Mouse (Mus musculus) liver, adult 2 months (tissue): Measurements from ENCODE around the gene Rundc1. TPM values are rescaled to one million over a fixed set of nuclear protein-coding genes. Genes with fewer than 3 reads are reported as not detected.

Experiments used
- DNase-seq: peaks from one replicate; pipeline ENCODE4 v3.0.0-alpha.2; 2011; ENCODE audit warnings: low read depth, low spot score; ENCODE audit errors: extremely low read depth
- H3K27ac ChIP-seq: fragments of 200-500 bp; replicated peaks from 2 replicates; pipeline ENCODE4 v1.5.1; 2012; ENCODE audit warnings: low read depth, mild to moderate bottlenecking, control low read depth, inconsistent platforms, low read length; ENCODE audit not compliant: insufficient read depth
- H3K27me3 ChIP-seq: fragments of 200-500 bp; 2 replicates; pipeline ENCODE4 v1.6.1; 2012; ENCODE audit warnings: mild to moderate bottlenecking, moderate library complexity, low read length, inconsistent platforms; ENCODE audit not compliant: control insufficient read depth, insufficient read depth
- H3K36me3 ChIP-seq: fragments of 200-500 bp; 2 replicates; pipeline ENCODE4 v1.6.1; 2012; ENCODE audit warnings: low read length, inconsistent platforms; ENCODE audit not compliant: control insufficient read depth, insufficient read depth
- H3K4me1 ChIP-seq: fragments of 200-500 bp; 2 replicates; pipeline ENCODE4 v1.6.1; 2011; ENCODE audit warnings: low read length; ENCODE audit not compliant: control insufficient read depth, insufficient read depth
- H3K4me3 ChIP-seq: fragments of 200-500 bp; 2 replicates; pipeline ENCODE4 v1.5.1; 2011; ENCODE audit warnings: low read depth, mild to moderate bottlenecking, control low read depth, low read length, moderate library complexity; ENCODE audit not compliant: insufficient read depth
- H3K79me2 ChIP-seq: fragments of 200-500 bp; 2 replicates; pipeline ENCODE4 v1.6.1; 2012; ENCODE audit warnings: inconsistent platforms, mild to moderate bottlenecking, low read length, moderate library complexity; ENCODE audit not compliant: control insufficient read depth, insufficient read depth
- H3K9ac ChIP-seq: fragments of 200-500 bp; 2 replicates; pipeline ENCODE4 v1.6.1; 2012; ENCODE audit warnings: low read depth, mild to moderate bottlenecking, control low read depth, inconsistent platforms, low read length
- CTCF ChIP-seq: fragments of 200-500 bp; IDR thresholded peaks from 2 replicates; pipeline ENCODE4 v1.5.1; 2011; ENCODE audit warnings: low read depth, low read length, control low read depth
- POLR2A ChIP-seq: fragments of 200-500 bp; IDR thresholded peaks from 2 replicates; pipeline ENCODE4 v1.6.1; 2011; ENCODE audit warnings: low read length, control low read depth; ENCODE audit not compliant: insufficient read depth; ENCODE audit errors: extremely low read depth
- WGBS: fragments of 180-500 bp; shearing (Covaris S2); methylation state at CpG from one replicate; pipeline ENCODE4 v1.1.7; 2018; 5-methylcytosine and 5-hydroxymethylcytosine counted together
- polyA plus RNA-seq: library from polyadenylated mRNA; depleted of rRNA; stranded (reverse); fragments of >200 nt; gene quantifications from 2 replicates; pipeline ENCODE4 v1.2.3, GENCODE M21; 2012
- total RNA-seq: library from RNA; depleted of rRNA; stranded (reverse); fragments of >200 nt; gene quantifications from 2 replicates; pipeline ENCODE4 v1.2.3, GENCODE M21; 2014

Gene Rundc1
- total and polyA plus RNA-seq, 2 experiments: 3.1 to 8.6 TPM

- Histone ChIP-seq H3K4me3 (peak overlapping the region; percentile 77), H3K27me3 (no peaks in the 10 kb centered on the region), H3K36me3 (peaks cover 3% of the 10 kb centered on the region; the same call in 1 of the 2 replicates), H3K27ac (no peak overlapping the region), H3K79me2 (no peaks in the 10 kb centered on the region), H3K4me1 (no peaks in the 10 kb centered on the region), H3K9ac (peak overlapping the region; percentile 82)
- no peak for TF ChIP-seq POLR2A
- TF ChIP-seq CTCF: no peak
- peak; percentile 26 for DNase-seq
- 1% methylated on average over 11 of the region's 11 CpGs for WGBS
Measured at GRCm38 (mm10) chr11:101416433-101417100, 8.3 kb upstream of the Rundc1 start.

GRCm38 (mm10) chr11:101417101-101417855, 7.6 kb upstream of the Rundc1 start, which contains the start of gene Aarsd1:
Gene Aarsd1, minus strand, starts transcription at chr11:101417615.
- no peak for TF ChIP-seq CTCF
- no peak for TF ChIP-seq POLR2A
- Histone ChIP-seq H3K4me1 (no peaks in the 10 kb centered on the region), H3K27me3 (no peaks in the 10 kb centered on the region), H3K27ac (0 out of 2 replicates have a peak within 1 kb of the TSS, but pooled peaks have one; percentile 26), H3K9ac (peak within 1 kb of the TSS; percentile 82), H3K36me3 (peaks cover 3% of the 10 kb centered on the region; the same call in 1 of the 2 replicates), H3K79me2 (no peaks in the 10 kb centered on the region), H3K4me3 (peak within 1 kb of the TSS; percentile 77)
- DNase-seq: peak; percentile 75
- WGBS: under 1% methylated on average over 45 of the region's 45 CpGs

DNA sequence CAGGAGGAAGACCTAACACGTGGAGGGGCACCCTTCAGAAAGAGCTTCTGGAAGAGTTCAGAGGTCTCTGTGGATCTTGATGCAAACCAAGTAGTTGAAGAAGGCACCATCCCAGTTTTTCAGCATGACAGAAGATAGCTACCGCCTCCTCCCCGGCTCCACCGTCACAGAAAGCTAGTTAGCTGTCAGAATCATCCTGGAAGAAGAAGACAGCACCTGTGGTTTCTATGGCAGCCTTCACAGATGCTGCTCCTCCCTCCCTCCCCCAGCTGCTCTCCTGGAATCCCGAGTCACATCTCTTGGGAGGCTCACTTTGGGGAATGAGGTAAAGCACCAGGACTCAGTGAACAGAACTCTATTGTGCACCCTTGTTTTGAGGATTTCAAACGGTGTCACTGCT, 5.9 kb upstream of the Rundc1 start:
- no peaks in the 10 kb centered on the region for H3K27me3 ChIP-seq
- no peaks in the 10 kb centered on the region for H3K79me2 ChIP-seq
- no peak for DNase-seq
- no peak overlapping the region for H3K27ac ChIP-seq
- no peak overlapping the region for H3K4me3 ChIP-seq
- TF ChIP-seq CTCF (no peak), POLR2A (no peak)
- 78% methylated on average over 6 of the region's 6 CpGs for WGBS
- no peaks in the 10 kb centered on the region for H3K36me3 ChIP-seq
- no peak overlapping the region for H3K9ac ChIP-seq
- H3K4me1 ChIP-seq: 0 out of 2 replicates have a peak, but pooled peaks cover under 1% of the 10 kb centered on the region

- no peak overlapping the region for H3K9ac ChIP-seq
- H3K4me3 ChIP-seq: no peak overlapping the region
- no peak overlapping the region for H3K27ac ChIP-seq
- no peak for TF ChIP-seq CTCF
- no peak for TF ChIP-seq POLR2A
- no peaks in the 10 kb centered on the region for H3K79me2 ChIP-seq
- H3K4me1 ChIP-seq: peaks cover 5% of the 10 kb centered on the region; the same call in 1 of the 2 replicates
- no peaks in the 10 kb centered on the region for H3K36me3 ChIP-seq
- 70% methylated on average over 3 of the region's 3 CpGs for WGBS
- DNase-seq: no peak
- H3K27me3 ChIP-seq: no peaks in the 10 kb centered on the region
Measured at GRCm38 (mm10) chr11:101419610-101420009, 5.3 kb upstream of the Rundc1 start.

DNA sequence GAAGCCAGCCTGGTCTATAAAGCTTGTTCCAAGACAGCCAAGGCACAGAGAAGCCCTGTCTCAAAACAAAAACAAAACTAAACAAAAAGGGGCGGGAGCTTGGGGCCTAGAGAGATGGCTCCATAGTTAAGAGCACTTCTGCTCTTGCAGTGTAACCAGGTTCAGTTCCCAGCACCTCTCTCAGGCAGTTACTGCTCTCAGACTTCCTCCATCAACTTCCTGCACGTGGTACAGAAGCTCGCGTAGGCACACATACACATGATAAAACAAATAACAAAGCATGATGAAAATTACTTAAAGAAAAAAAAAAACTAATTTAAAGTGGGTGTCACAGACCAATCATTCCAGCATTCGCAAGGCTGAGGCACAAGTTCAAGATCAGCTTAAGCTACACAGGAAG, 4.7 kb upstream of the Rundc1 start:
- Histone ChIP-seq H3K27me3 (no peaks in the 10 kb centered on the region), H3K27ac (no peak overlapping the region), H3K79me2 (0 out of 2 replicates have a peak, but pooled peaks cover 2% of the 10 kb centered on the region), H3K36me3 (no peaks in the 10 kb centered on the region), H3K4me1 (peaks cover 5% of the 10 kb centered on the region; the same call in 1 of the 2 replicates), H3K9ac (no peak overlapping the region), H3K4me3 (no peak overlapping the region)
- WGBS: 86% methylated on average over 5 of the region's 5 CpGs
- no peak for DNase-seq
- no peak for TF ChIP-seq POLR2A
- TF ChIP-seq CTCF: no peak
